Mouse (Mus musculus): ENCODE data around the gene Asic3.
"Not testable (repeated sequence)": the region's sequence is repeated elsewhere in the genome, so short reads cannot be mapped to it uniquely, and the experiment has no call there.

Gene Asic3

GRCm38 (mm10) chr5:24388246-24388915 lies 24.8 kb upstream of the Asic3 start:
- in situ Hi-C loops (cut with MboI): no loop called here

- in situ Hi-C loops (cut with MboI): no loop called here
Observed at GRCm38 (mm10) chr5:24389011-24389657, 24.1 kb upstream of the Asic3 start.

GRCm38 (mm10) chr5:24389658-24390020 lies 23.6 kb upstream of the Asic3 start:
- in situ Hi-C loops (cut with MboI): no loop called here

GRCm38 (mm10) chr5:24391864-24392263 lies 21.3 kb upstream of the Asic3 start, which contains the start of gene Atg9b:
Atg9b (minus strand) TSS chr5:24392143.
- in situ Hi-C loops (cut with MboI): no loop called here

- in situ Hi-C loops (cut with MboI): no loop called here
Observed at GRCm38 (mm10) chr5:24392724-24393123, 20.5 kb upstream of the Asic3 start.

GRCm38 (mm10) chr5:24393392-24393997 lies 19.7 kb upstream of the Asic3 start, which contains the start of gene Abcb8:
Abcb8 (plus strand) TSS chr5:24393663.
- in situ Hi-C loops (cut with MboI): no loop called here

GRCm38 (mm10) chr5:24394165-24394894 lies 18.9 kb upstream of the Asic3 start:
- in situ Hi-C loops (cut with MboI): no loop called here

GRCm38 (mm10) chr5:24396254-24396653 lies 16.9 kb upstream of the Asic3 start:
- in situ Hi-C loops (cut with MboI): not testable (repeated sequence)

GRCm38 (mm10) chr5:24399686-24400085 lies 13.5 kb upstream of the Asic3 start:
- in situ Hi-C loops (cut with MboI): no loop called here

GRCm38 (mm10) chr5:24400362-24400761 lies 12.8 kb upstream of the Asic3 start:
- in situ Hi-C loops (cut with MboI): no loop called here

- in situ Hi-C loops (cut with MboI): no loop called here
Observed at GRCm38 (mm10) chr5:24400911-24401605, 12.1 kb upstream of the Asic3 start.

- in situ Hi-C loops (cut with MboI): no loop called here
Observed at GRCm38 (mm10) chr5:24401969-24402368, 11.2 kb upstream of the Asic3 start.

- in situ Hi-C loops (cut with MboI): no loop called here
Observed at GRCm38 (mm10) chr5:24404594-24405360, 8.4 kb upstream of the Asic3 start.

- in situ Hi-C loops (cut with MboI): no loop called here
Observed at GRCm38 (mm10) chr5:24405389-24405876, 7.8 kb upstream of the Asic3 start.

- in situ Hi-C loops (cut with MboI): no loop called here
Observed at GRCm38 (mm10) chr5:24408651-24409050, 4.5 kb upstream of the Asic3 start.

GRCm38 (mm10) chr5:24409466-24409865 lies 3.7 kb upstream of the Asic3 start:
- in situ Hi-C loops (cut with MboI): no loop called here

- in situ Hi-C loops (cut with MboI): no loop called here
Observed at GRCm38 (mm10) chr5:24412063-24412462, 1.1 kb upstream of the Asic3 start.

- in situ Hi-C loops (cut with MboI): no loop called here
Observed at GRCm38 (mm10) chr5:24413938-24414337, 746 bp downstream of the Asic3 start.

GRCm38 (mm10) chr5:24416222-24416736 lies 3.1 kb downstream of the Asic3 start:
- in situ Hi-C loops (cut with MboI): no loop called here

GRCm38 (mm10) chr5:24417587-24417986 lies 4.4 kb downstream of the Asic3 start:
- in situ Hi-C loops (cut with MboI): no loop called here

GRCm38 (mm10) chr5:24420381-24420780 lies 7.2 kb downstream of the Asic3 start:
- in situ Hi-C loops (cut with MboI): no loop called here
